Mouse (Mus musculus): ENCODE results near the gene Cryz.

Gene Cryz

GRCm38 (mm10) chr3:154671013-154671412 lies 74.5 kb downstream of the Cryz start:
- DNase-seq (ENCODE audit: low spot score), result no peak
